Mouse (Mus musculus) adrenal gland, adult 8-10 months (tissue): Measurements from ENCODE around the gene Ccdc83. TPM values are rescaled to one million over a fixed set of nuclear protein-coding genes. Genes with fewer than 3 reads are reported as not detected.

ENCODE experiments used
- DNase-seq: peaks from one replicate; pipeline ENCODE4 v3.0.0; 2022
- total RNA-seq, 4 experiments: library from RNA; stranded (reverse); gene quantifications; 2 replicates each; pipeline ENCODE4 v1.2.4; 2022

Ccdc83 gene
- not detected for total RNA-seq

DNA sequence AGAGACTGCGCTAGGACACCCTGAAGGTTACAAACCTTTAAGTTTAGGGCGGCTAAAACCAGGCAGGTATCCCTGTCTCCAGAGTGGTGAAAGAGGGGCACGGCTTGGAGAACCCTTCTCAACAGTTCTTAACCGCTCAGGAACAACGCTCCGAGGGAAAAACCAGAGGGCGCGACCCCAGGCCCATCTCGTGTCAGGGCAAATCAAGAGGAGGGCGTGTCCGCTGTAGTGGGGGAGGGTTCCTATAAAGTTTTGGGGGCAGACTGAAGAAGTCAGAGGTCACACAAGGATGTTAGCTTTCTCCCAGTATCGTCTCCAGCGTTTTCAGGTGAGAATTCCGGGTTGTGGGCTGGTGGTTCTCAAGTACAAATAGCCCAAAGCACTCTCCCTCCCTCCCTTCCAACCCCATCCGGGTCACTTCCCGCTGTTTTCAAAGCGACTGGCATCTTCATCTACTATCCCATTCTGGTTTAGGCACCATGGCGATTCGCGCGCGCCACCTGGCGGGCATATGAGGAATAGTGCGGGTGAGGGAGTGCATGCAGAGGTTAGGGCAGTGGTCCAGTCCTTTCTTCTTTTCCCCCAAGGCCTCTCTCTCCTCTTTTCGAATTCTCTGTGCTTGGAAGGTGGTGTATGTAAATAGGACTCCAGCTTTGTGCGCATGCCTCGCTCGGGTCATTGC, at the start of gene Ccdc83:
Gene Ccdc83, minus strand, starts transcription at position 489 of the 682 bp plus-strand sequence.
- DNase-seq, result peak; percentile 55

DNA sequence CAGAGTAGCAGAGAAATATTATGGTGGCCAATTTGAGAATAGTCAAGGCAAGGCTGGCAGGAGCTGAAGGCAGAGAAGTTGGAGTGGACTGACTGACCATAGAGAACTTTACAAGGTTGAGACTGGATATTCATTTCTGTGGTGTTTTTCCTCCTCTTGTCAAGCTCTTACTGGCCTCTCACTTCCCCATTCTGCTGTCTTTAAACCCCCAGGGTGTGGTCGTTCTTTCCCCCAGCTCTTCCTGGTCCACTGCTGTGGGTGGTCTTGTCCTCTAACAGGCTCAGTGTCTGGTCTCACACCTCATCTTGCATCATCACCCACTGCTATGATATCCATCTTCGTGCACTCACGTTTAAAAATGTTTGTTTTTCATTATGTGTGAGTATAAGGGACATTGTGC, 47.8 kb upstream of the Ccdc83 start:
- no peak for DNase-seq

DNA sequence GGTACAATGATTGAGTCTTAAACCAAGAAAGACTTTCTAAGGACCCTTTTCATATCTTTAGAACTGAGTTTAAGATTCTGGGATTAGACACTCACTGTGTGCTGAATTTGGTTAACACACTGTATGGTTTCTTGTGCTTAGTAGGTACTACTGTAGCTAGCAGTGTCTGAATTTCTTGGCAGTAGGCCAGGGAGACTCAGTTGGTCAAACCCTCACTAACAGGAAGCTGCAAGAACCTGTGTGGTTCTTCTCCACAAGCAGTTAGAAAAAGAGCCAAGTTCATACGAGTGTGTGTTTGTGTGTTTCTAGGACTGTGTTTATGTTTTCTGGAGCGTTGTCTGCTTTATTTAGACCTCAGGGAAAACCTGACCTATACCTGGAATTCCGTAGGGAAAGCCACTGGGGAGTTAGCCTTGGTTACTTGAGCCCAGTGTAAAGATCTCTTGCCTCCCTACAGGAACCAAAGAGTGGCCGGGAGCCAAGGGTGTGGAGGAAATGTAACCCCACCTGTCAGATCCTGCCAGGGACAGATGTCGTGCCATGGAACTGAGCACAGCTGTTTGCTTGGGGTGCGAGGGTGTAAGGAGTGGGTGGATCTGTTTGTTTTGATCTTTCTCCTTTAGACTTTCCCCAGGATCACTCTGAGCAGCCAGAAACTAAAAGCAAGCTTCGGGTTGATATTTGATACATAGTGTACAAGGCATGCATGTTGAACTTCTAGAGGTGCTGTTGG, 46.7 kb upstream of the Ccdc83 start:
- no peak for DNase-seq

DNA sequence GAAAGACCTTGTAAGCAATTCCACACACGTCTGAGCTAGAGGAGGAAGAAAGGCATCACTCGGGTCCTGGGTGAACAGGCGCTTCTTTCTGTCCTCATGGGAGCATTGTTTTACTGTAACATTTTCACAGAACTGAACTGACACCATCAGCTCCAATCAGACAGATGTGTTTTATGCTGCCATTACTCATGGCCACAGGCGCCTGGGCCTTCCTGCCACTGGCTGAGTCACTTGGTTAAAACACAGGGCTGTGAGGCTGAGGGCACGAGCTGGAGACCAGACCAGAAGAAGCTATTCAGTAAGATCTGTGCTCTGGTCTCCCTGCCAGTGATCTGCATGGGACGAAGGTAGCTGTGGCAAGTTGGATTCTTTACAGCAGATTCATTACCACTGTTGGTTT, 42.4 kb upstream of the Ccdc83 start:
- no peak for DNase-seq

DNA sequence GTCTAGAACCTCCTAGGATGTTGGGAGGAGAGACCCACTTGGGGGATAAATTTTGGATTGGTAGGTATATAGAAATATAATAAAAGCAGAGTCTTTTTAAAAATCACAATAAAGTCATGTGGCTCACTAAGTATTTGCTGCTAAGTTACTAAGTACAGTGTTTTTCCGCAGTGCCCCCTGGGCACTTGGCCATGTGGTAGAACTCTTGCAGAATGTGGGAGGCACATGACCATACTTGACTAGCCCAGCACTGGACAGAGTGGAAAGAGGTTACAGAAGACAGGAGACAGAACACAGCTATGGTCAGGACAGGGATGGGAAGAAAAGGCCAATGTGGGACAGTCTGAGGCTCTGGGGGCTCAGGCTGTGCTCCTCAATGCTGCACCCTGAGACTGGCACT, 41.4 kb upstream of the Ccdc83 start:
- no peak for DNase-seq

DNA sequence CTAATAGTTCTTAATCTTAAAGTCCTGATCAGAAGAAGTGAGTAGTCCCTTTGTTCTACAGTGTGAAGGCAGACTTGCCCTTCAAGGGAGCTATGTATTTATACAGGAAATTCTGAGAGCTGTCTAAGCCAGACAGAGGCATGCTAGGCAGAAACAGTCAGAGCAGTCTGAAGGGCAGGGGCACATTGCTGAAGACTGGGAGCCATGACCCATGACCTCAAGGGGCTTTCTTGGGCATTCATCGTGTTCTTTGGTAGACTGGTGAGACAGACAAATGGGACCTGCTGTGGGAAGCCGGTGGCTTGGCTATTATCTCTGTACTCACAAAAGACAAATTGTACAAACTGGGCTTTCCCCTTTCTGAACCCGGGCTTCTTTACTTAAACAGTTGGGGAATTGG, 40.5 kb upstream of the Ccdc83 start:
- DNase-seq, result no peak

DNA sequence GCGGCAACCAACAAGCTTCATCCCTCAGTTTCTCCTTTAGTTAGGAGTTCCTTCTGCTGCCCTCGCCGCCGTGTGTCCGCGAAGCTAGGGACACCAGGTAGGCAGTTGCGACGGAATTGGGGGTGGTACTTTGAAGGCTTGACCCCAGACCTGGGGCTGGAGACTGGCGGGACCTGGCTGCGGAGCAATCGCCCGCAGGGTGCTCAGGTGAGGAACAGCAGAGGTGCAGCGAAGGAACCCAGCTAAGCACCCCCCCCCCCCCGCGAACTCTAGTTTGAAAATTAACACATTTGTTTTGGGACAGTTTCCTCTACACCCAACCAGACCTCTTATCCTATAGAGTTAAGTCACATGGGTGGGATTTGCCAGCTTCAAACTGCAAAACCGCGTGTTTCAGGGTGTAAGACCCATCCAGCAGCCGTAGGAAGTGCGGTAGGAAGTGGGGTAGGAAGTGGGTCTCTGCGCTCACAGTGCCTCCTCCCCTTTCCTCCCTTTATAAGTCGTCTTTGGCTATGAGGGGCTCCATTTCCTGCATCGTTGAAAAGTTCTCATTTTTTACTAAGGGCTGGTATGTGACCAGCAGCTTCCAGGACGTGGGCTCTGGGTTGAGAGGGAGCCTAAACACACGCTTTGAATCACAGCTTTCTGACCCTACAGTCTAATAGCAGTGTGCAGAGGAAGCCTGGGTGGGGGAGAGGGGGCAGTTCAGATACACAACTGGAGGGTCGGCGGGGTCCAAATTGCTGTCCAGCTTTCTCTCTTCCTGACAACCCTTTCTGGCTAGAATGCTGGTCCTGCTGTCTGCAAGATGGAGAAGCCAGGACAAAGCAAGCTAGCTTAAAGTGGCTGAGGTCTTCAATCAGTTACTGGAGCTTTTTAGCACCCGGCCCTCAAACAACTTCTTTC, 37.3 kb upstream of the Ccdc83 start:
- no peak for DNase-seq

DNA sequence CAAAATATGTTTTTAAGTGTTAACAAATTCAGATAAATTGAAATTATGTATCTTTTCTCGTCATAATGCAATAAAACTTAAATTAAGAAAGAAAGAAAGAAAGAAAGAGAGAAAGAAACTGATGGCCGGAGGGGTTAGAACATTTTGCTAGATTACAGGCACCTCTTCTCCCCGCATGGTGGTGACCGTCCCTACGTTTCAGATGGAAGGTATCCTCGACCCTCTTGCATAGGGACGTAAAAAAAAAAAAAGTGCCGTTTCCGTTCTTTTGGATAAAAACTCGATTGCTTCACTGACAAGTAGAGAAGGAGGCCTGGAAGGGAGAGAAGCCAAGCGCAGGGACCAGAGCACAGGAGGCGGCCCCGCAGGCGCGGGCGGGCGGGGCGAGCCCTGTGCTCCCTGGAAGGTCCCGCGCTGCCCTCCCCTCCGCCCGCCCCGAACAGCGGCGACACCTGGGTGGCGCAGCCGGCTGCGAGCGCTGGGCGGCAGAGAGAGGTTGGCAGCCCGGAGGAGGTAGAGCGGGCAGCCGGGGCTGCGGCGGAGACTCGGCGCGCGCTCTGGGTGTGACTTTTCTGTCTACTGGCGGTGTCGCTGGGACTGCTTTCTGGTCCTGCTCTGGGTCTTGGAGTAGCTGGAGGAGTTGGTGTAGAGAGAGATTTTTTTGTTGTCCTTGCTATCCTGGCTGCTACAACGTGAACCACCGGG, 36.5 kb upstream of the Ccdc83 start, which contains the start of gene Sytl2:
Gene Sytl2, plus strand, starts transcription at position 311 of the 705 bp plus-strand sequence.
- DNase-seq, result peak; percentile 20

DNA sequence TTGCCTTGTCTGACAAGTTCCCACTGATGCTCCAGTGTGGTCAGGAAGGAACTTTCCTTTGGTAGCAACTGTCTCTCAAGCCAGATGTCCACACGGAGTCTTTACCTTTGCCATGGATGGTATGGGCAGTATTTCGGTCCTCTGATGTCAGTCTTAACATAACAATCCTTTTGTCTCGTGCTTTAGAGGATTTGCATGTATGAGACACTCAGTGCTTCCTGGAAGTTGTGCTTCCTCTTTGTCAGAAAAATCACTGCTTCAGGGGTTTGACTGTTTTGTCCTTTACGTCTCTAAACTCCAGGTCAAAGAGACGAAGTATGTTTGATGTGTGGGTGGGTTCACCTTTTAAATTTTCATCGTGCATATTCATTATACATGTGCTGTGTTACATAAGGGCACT, 26.3 kb upstream of the Ccdc83 start:
- no peak for DNase-seq

DNA sequence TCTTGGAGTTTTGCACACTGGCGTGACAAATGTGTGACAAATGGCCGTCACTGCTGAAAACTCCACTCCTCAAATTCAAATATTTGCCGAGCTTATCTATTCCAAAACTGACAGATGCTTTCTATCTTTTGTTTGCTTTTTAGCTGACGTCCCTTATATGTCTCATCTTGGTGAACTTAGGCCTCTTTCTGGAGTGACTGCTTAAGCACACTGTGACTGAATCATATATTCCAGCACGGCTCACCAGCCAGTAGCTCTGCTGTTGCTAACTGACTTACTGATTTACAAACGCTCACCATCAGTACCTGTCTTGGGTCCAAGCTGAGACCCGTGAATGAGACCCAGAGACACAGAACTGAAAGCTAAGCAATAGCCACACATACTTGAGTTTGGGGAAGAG, 19.2 kb upstream of the Ccdc83 start:
- DNase-seq, result no peak

DNA sequence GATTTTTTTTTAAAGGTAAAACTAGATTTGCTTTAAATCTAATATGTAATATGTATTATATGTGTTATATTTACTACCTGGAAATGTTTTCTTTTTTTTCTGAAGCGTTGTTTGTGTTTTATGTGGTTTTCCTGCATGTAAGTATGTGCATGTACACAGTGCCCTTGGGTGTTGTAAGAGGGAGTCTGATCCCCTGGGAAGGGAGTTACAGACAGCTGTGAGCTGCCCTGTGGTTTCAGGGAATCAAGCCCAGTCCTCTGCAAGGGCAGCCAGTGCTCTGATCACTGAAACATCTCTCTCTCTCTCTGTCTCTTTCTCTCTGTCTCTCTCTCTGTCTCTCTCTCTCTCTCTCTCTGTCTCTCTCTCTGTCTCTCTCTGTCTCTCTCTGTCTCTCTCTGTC, 17.2 kb upstream of the Ccdc83 start:
- no peak for DNase-seq

DNA sequence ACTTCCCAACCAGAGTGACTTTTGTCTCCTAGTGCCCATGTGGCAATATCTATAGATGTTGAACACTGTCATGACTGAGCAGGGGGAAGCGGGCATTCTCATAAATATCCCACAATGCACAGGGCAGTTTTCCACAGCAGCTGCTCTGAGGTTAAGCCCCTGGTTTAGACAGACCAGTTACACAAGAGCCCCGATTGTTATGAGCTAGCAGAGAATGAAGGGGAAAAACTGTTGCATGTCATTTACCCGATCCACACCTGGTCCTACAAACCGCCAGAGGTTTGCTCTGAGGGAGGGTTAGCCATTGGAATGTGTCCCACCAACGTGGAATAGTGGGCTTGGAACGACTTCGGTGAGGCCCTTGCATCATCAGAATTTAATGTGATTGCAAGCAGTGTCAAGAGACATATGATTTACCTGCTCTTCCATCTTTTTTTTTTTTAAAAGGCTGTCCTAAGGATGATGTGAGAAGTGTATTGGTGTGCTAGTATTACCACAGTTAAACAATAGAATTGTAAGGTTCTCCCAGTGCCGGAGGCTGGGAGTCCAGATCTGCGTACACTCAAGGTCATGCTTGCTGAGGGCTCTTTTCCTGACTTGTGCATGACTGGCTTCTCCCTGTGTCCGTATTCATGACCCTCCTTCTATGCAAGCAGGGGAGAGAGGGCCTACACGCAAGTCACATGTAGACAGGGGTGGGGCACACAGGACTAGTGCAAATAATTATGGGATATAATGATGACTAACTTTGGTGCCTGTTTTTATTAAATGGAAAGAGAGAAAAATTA, 16.4 kb upstream of the Ccdc83 start:
- no peak for DNase-seq

DNA sequence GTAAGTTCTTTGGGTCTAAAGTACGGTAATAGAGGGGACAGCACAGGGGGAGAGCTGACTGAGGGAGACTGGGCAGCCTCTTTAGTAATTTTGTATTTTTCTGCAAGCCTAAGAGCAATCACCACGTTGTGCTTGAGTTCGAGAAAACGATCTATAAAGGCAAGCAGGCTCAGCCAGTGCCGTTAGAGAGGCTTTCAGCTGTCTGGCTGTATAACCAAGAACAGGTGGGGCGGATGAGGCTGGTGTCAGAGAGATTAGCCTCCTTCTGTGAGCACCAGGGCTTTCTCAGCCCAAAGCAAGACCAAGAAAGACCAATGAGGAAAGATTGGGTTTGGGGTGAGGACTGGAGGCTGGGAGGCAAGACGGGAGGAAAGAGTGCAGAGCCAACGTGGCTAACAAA, 15.3 kb upstream of the Ccdc83 start:
- no peak for DNase-seq

DNA sequence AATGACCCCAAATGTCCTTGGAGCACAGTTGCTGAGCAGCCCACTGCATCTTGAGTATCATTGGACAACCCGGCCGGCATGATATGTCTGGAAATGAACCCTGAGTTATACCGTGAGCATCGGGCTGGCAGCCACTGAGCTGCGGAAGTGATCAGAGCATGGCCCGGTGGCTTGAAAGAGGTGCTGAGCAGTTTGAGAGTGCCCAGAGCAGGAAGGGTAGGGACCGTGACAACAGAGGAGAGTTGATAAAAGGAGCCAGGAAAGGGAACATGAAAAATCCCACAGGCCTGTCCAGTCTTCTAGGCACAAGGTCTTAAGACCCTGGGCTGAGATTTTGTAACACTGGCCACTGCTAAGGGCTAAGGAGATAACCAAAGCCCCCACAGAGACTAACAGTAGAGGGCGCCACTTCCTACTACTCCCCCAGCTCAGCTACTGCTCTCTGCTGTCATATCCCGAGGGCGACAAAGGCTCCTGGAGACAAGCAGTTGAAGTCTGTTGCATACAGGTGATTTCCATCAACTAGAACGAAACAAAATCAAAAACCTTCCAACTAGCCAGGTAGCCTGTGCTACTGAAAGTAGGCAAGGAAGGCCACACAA, 14.8 kb upstream of the Ccdc83 start:
- no peak for DNase-seq

DNA sequence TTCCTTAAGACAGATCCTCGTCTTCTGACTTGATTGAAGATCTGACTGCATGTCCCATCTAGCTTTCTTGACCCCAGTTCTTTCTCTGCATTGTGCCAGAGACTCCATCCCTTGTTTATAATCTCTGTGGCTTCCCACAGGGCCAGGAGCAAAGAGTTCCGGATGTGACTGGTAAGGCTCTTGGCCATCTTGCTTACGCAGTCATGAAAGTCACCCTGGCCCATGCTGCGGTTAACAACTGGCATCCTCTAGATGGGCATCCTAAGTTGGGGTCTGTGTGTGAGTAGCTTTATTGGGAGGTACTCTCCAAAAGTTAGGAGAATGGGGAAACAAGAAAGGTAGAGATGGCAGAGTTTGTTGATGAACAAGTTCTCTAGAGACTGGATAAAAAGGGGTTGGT, 13.6 kb upstream of the Ccdc83 start:
- no peak for DNase-seq

DNA sequence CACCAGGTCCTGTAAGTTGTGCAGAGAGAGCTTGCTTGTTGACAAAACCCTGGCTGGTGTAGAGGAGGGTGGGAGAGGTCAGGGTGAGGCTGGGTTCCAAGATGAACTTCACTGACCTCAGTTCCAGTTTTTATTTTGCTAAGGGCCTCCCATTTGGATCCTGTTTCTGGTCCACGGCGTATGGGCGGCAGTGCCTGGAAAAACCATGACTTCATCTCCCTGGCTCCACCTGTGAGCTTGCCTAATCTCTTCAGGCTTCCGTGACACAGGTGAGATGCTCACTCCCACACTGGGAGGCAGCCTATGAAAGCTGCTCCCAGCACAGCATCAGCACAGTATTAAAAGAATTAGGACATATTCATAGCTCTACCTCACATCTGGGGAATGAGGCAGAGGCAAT, 12.2 kb upstream of the Ccdc83 start:
- no peak for DNase-seq

DNA sequence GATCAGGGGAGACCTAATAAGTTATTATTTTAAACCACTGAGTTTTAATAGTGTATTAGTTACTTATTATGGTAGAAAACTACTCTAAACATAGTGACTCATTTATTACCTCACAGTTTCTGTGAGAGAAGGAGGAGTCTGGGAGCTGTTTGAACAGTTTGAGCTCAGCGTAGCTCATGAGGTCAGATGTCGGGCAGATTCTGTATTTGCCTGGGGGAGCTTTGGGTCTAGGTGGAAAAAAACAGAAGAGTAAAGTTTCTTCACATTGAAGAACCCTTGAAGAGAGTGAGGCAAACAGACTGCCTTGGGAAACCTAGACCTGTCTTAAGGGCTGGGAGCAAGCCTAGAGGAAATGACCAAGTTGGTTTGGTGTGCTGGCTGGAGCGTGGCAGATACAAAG, 11.7 kb upstream of the Ccdc83 start:
- no peak for DNase-seq

DNA sequence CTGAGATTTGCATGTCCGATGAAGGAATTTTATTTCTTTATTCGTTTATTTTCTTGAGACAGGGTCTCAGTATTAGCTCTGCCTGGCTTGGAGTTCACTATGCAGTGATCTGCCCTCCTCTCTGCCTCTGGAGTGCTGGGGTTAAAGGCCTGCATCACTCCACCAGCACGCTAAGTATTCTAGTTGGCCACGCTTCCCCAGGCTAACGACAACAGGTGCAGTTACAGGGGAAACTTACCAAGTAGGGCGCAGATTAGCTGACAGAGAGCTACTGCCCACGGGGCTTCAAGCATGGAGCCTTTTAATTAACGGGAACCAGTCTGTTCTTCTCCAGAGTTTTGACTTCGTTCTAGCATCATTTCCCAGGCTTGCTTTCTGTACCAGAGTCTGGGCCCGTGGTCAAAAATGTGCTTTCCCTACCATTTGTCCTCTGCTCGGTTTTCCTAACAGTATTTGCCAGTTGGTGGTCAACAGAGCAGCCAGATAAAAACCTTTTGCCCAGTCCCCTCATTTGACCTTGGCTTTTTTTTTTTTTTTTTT, 9.1 kb upstream of the Ccdc83 start:
- DNase-seq, result no peak

DNA sequence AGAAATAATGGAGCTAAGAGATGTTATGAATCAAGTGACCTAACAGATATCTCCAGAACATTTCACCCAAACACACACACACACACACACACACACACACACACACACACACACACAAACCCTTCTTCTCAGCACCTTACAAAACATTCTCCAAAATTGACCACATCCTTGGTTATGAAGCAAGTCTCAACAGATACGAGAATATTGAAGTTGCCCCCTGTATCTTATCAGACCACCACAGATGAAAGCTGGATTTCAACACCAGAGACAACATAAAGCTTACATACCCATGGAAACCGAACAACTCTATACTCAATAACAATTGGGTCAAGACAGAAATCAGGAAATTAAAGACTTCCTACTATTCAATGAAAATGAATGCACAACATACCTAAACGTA, 4.6 kb upstream of the Ccdc83 start:
- DNase-seq, result no peak

DNA sequence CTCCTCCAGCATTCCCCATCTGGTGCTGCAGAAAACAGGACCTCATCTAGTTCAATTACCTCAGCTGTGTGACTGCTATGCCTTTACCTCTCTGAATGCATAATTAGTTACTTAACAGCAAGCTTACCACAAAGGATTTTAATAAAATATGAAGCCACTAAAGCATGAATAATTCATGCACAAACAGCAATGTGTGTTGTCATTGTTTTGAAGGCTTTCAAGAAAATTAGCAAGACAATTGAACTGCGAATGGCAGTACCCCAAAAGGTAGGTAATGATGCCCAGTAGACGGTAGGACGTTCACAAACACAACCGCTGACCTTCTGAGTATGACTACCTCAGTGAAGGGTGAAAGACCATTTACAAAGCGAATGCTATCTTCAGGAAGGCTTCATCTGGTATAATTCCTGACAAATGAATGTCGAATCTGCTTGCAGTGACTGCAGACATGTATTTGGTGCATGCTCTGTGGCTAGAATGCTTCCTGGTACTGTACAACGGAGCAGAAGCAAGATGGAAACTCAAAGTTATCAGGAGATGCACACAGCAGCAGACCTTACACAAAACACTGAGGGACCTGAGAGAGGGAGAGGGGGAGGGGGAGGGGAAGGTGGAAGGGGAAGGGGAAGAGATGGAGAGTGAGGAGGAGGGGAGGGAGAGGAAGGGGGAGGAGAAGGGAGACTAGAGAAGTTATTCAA, 3.5 kb downstream of the Ccdc83 start:
- no peak for DNase-seq
